Mouse (Mus musculus) thymus, postnatal 4 days (tissue): ENCODE results near the gene Usp20.
"Not testable (repeated sequence)": the region's sequence is repeated elsewhere in the genome, so short reads cannot be mapped to it uniquely, and the experiment has no call there.

Experiments
- DNase-seq: peaks from one replicate; pipeline ENCODE4 v3.0.0; 2021

Usp20 gene

GRCm38 (mm10) chr2:30981790-30982513 lies at the start of gene Usp20, which contains the start of gene BC005624:
Gene Usp20 (plus strand): TSS chr2:30982279.
Gene BC005624 (minus strand): TSS chr2:30982201.
- peak; percentile 99 for DNase-seq

- no peak for DNase-seq
Measured at GRCm38 (mm10) chr2:30933032-30933431, 49.0 kb upstream of the Usp20 start.

GRCm38 (mm10) chr2:30933917-30934450 lies 48.1 kb upstream of the Usp20 start:
- DNase-seq: peak; percentile 79

GRCm38 (mm10) chr2:30936808-30937207 lies 45.3 kb upstream of the Usp20 start:
- no peak for DNase-seq

GRCm38 (mm10) chr2:30937731-30938130 lies 44.3 kb upstream of the Usp20 start:
- DNase-seq: no peak

GRCm38 (mm10) chr2:30938574-30938991 lies 43.5 kb upstream of the Usp20 start:
- no peak for DNase-seq

- no peak for DNase-seq
Measured at GRCm38 (mm10) chr2:30941586-30941985, 40.5 kb upstream of the Usp20 start.

- not testable (repeated sequence) for DNase-seq
Measured at GRCm38 (mm10) chr2:30942116-30942515, 40.0 kb upstream of the Usp20 start.

- peak; percentile 71 for DNase-seq
Measured at GRCm38 (mm10) chr2:30942603-30943011, 39.5 kb upstream of the Usp20 start.

GRCm38 (mm10) chr2:30952457-30952823 lies 29.6 kb upstream of the Usp20 start:
- DNase-seq: no peak

- DNase-seq: peak; percentile 85
Measured at GRCm38 (mm10) chr2:30952824-30953490, 29.1 kb upstream of the Usp20 start, which contains the start of gene Tor1b. Gene Tor1b (plus strand): TSS chr2:30952959.

GRCm38 (mm10) chr2:30954797-30955196 lies 27.3 kb upstream of the Usp20 start:
- DNase-seq: no peak

- no peak for DNase-seq
Measured at GRCm38 (mm10) chr2:30957511-30957910, 24.6 kb upstream of the Usp20 start.

GRCm38 (mm10) chr2:30958726-30959125 lies 23.4 kb upstream of the Usp20 start:
- DNase-seq: no peak

- DNase-seq: no peak
Measured at GRCm38 (mm10) chr2:30959856-30960255, 22.2 kb upstream of the Usp20 start.

GRCm38 (mm10) chr2:30962570-30963254 lies 19.4 kb upstream of the Usp20 start:
- no peak for DNase-seq

- no peak for DNase-seq
Measured at GRCm38 (mm10) chr2:30965627-30966026, 16.5 kb upstream of the Usp20 start.

- peak; percentile 24 for DNase-seq
Measured at GRCm38 (mm10) chr2:30966826-30967225, 15.3 kb upstream of the Usp20 start.

GRCm38 (mm10) chr2:30967352-30968327 lies 14.4 kb upstream of the Usp20 start, which contains the start of gene Tor1a:
Gene Tor1a (minus strand): TSS chr2:30967933.
- DNase-seq: peak; percentile 89

GRCm38 (mm10) chr2:30983024-30983423 lies 945 bp downstream of the Usp20 start:
- peak; percentile 50 for DNase-seq

- DNase-seq: peak; percentile 78
Measured at GRCm38 (mm10) chr2:30985111-30986020, 3.3 kb downstream of the Usp20 start.
